ENCODE assay signal across 15 mouse cellular contexts in genomic region chr11:87289313-87289712, GRCm38 (mm10).
"Had no signal": no experiment of that assay in that cellular context is flagged by ENCODE, and none has a peak within 500 bp of the region (broad histone marks: within the 10 kb centered on the region; RNA-seq: fewer than 3 reads in every experiment).

No protein-coding gene starts in this region.

- H3K36me3 ChIP-seq: limb, embryonic 12.5 days; liver, embryonic 13.5 days; lung, embryonic 15.5 days; midbrain, embryonic 12.5 days; neural tube, embryonic 13.5 days had no signal

- DNase-seq: layer of hippocampus, postnatal 36 days; liver; liver, embryonic 13.5 days; liver, postnatal 0 days; lung, postnatal 14 days; right cerebral cortex, postnatal 14 days had no signal

- H3K4me2 ChIP-seq: hindbrain, embryonic 14.5 days; limb, embryonic 12.5 days; liver, embryonic 13.5 days; lung, embryonic 15.5 days; midbrain, embryonic 12.5 days; neural tube, embryonic 13.5 days had no signal

- H3K27me3 ChIP-seq: limb, embryonic 12.5 days; liver, embryonic 13.5 days; lung, embryonic 15.5 days; midbrain, embryonic 12.5 days; neural tube, embryonic 13.5 days had no signal

- H3K4me1 ChIP-seq: limb, embryonic 12.5 days; liver, embryonic 13.5 days; lung, embryonic 15.5 days; midbrain, embryonic 12.5 days; neural tube, embryonic 13.5 days had no signal

- ATAC-seq: liver, postnatal 0 days; midbrain, embryonic 16.5 days had no signal

- H3K4me3 ChIP-seq: limb, embryonic 12.5 days; liver, embryonic 13.5 days; lung, embryonic 15.5 days; megakaryocyte, embryonic 14.5 days; midbrain, embryonic 12.5 days; neural tube, embryonic 13.5 days had no signal

- H3K9ac ChIP-seq: hindbrain, embryonic 14.5 days; limb, embryonic 12.5 days; liver, embryonic 13.5 days; liver, postnatal 0 days; lung, embryonic 15.5 days; midbrain, embryonic 12.5 days; neural tube, embryonic 13.5 days had no signal

- H3K27ac ChIP-seq: hindbrain, embryonic 14.5 days; limb, embryonic 12.5 days; liver, embryonic 13.5 days; lung, embryonic 15.5 days; macrophage; midbrain, embryonic 12.5 days; neural tube, embryonic 13.5 days; stomach, postnatal 0 days had no signal

- H3K9me3 ChIP-seq: limb, embryonic 12.5 days; liver, embryonic 13.5 days; lung, embryonic 15.5 days; midbrain, embryonic 12.5 days; neural tube, embryonic 13.5 days had no signal
